In the genomic region with DNA sequence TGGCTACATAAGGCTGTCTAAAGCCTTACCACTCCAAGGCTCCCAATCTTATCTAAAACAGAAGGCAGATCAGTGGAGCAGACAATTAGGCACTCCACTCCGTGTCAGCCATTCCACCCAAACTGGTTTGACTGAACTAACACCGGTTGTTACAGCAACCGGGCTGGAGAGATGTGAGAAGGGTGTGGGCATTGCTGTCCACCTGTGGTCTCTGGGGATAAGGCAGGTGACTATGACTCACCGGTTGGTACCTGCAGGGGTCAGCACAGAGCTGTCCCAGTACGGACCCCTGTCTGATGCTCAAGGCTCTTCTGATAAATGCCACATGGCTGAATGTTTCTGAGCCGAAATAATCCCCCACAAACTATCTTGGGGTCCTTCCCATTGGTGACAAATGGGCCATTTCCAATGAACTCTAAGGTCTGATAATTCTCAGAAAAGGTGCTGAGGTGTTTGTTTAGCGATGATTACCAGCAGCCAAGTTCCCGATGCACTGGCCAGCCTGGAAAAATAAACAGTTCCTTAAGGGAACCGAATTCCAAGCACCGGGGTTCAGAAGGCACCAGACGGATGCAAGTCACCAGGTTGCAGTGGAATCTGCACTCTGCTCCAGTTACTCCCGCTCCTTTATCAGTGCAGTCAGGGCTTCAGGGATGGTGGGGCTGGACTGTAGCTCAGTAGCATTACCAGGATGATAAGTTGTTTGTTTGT, we compare ENCODE assay signal across 18 mouse cellular contexts. TPM values are rescaled to one million over a fixed set of nuclear protein-coding genes. Genes with fewer than 3 reads are reported as not detected.
A peak's percentile ranks its signal among the peaks of the same experiment; 100 is the strongest.
DNase-seq lines count a peak whose midpoint lies in the region; ATAC-seq and TF ChIP-seq lines count a peak whose summit lies in the region.
"Had no signal": no experiment of that assay in that cellular context is flagged by ENCODE, and none has a peak within 500 bp of the region (broad histone marks: within the 10 kb centered on the region; RNA-seq: fewer than 3 reads in every experiment).

No protein-coding gene starts in this region.

- no peaks in the 10 kb centered on the region for H3K9me3 ChIP-seq in lung, embryonic 15.5 days
- no peaks in the 10 kb centered on the region for H3K9me3 ChIP-seq in kidney, embryonic 14.5 days (ENCODE audit: control insufficient read depth, low read length)
- no peaks in the 10 kb centered on the region for H3K9me3 ChIP-seq in stomach, postnatal 0 days (ENCODE audit: control insufficient read depth, low read length)
- H3K9me3 ChIP-seq: limb, embryonic 12.5 days; midbrain, embryonic 12.5 days; neural tube, embryonic 12.5 days had no signal

- H3K4me3 ChIP-seq in heart, adult 2 months = no peak overlapping the region
- no peak overlapping the region for H3K4me3 ChIP-seq in lung, embryonic 15.5 days
- H3K4me3 ChIP-seq in kidney, embryonic 14.5 days (ENCODE audit: low read length) = no peak overlapping the region
- no peak overlapping the region for H3K4me3 ChIP-seq in stomach, postnatal 0 days (ENCODE audit: low read depth, low read length)
- H3K4me3 ChIP-seq: limb, embryonic 12.5 days; midbrain, embryonic 12.5 days; neural tube, embryonic 12.5 days had no signal

- no peak for TF ChIP-seq POLR2A in heart, adult 2 months (IDR thresholded peaks at IDR 0.05; ENCODE audit: insufficient read depth, low read depth, low read length)

- no peak overlapping the region for H3K9ac ChIP-seq in heart, adult 2 months (ENCODE audit: low read depth, low read length)
- no peak overlapping the region for H3K9ac ChIP-seq in lung, embryonic 15.5 days
- no peak overlapping the region for H3K9ac ChIP-seq in kidney, embryonic 14.5 days (ENCODE audit: low read depth, low read length)
- no peak overlapping the region for H3K9ac ChIP-seq in stomach, postnatal 0 days (ENCODE audit: low read length)
- H3K9ac ChIP-seq: limb, embryonic 12.5 days; midbrain, embryonic 12.5 days; neural tube, embryonic 12.5 days had no signal

- H3K79me2 ChIP-seq in heart, adult 2 months (replicated peaks; ENCODE audit: control insufficient read depth, insufficient read depth, low read length) = no peaks in the 10 kb centered on the region

- peak; percentile 60; the same call in 1 of the 2 replicates for ATAC-seq in lung, embryonic 15.5 days (ENCODE audit: borderline replicate concordance, extremely low read depth, low FRiP score, low TSS enrichment)
- ATAC-seq in kidney, embryonic 14.5 days (ENCODE audit: low FRiP score, low TSS enrichment) = peak; percentile 46; the same call in 1 of the 2 replicates
- ATAC-seq in stomach, postnatal 0 days (ENCODE audit: low FRiP score, low TSS enrichment) = peak; percentile 89

- no peak for DNase-seq in heart, adult 2 months
- no peak for DNase-seq in heart, postnatal 25 days (ENCODE audit: low spot score)
- DNase-seq in lung, postnatal 10 days = no peak
- DNase-seq in stomach, postnatal 0 days (ENCODE audit: low spot score) = peak; percentile 68
- DNase-seq in gastrocnemius, postnatal 4 days (ENCODE audit: low spot score in 2 of 2) = no peak
- no peak for DNase-seq in thymus, postnatal 36 days
- DNase-seq: adrenal gland, adult 8-10 months; B cell, adult 2 months; gastrocnemius, postnatal 14 days; layer of hippocampus, adult 9-11 months; right cerebral cortex, postnatal 25 days had no signal

- no peak overlapping the region for H3K4me2 ChIP-seq in lung, embryonic 15.5 days
- H3K4me2 ChIP-seq in kidney, embryonic 14.5 days (replicated peaks; ENCODE audit: low read depth, low read length) = no peak overlapping the region
- H3K4me2 ChIP-seq in stomach, postnatal 0 days (replicated peaks; ENCODE audit: low read depth) = no peak overlapping the region
- H3K4me2 ChIP-seq: limb, embryonic 12.5 days; midbrain, embryonic 12.5 days; neural tube, embryonic 12.5 days had no signal

- 23% methylated on average over 12 of the region's 12 CpGs for whole genome bisulfite sequencing in heart, adult 2 months
- 15% methylated on average over 12 of the region's 12 CpGs for WGBS in lung, embryonic 15.5 days
- 47% methylated on average over 12 of the region's 12 CpGs for WGBS in kidney, embryonic 14.5 days
- WGBS in stomach, postnatal 0 days = 21% methylated on average over 12 of the region's 12 CpGs

- TF ChIP-seq CTCF in heart, adult 2 months (IDR thresholded peaks at IDR 0.05) = 0 out of 2 replicates have a peak, but pooled peaks have one; percentile 8
- peak; percentile 52 for TF ChIP-seq CTCF in stomach, postnatal 0 days (IDR thresholded peaks at IDR 0.05; ENCODE audit: low read depth)

- no peaks in the 10 kb centered on the region for H3K4me1 ChIP-seq in heart, adult 2 months (ENCODE audit: control insufficient read depth, insufficient read depth, low read length)
- H3K4me1 ChIP-seq in lung, embryonic 15.5 days = no peaks in the 10 kb centered on the region
- H3K4me1 ChIP-seq in kidney, embryonic 14.5 days (ENCODE audit: control insufficient read depth, insufficient read depth, low read length) = no peaks in the 10 kb centered on the region
- H3K4me1 ChIP-seq in stomach, postnatal 0 days (replicated peaks; ENCODE audit: control insufficient read depth, insufficient read depth) = no peaks in the 10 kb centered on the region
- H3K4me1 ChIP-seq: limb, embryonic 12.5 days; midbrain, embryonic 12.5 days; neural tube, embryonic 12.5 days had no signal

- no peaks in the 10 kb centered on the region for H3K27me3 ChIP-seq in heart, adult 2 months (ENCODE audit: control insufficient read depth, insufficient read depth, low read length)
- no peaks in the 10 kb centered on the region for H3K27me3 ChIP-seq in lung, embryonic 15.5 days
- H3K27me3 ChIP-seq in kidney, embryonic 14.5 days (ENCODE audit: control insufficient read depth, insufficient read depth, low read length) = no peaks in the 10 kb centered on the region
- no peaks in the 10 kb centered on the region for H3K27me3 ChIP-seq in stomach, postnatal 0 days (ENCODE audit: control insufficient read depth, insufficient read depth, low read length)
- H3K27me3 ChIP-seq: limb, embryonic 12.5 days; midbrain, embryonic 12.5 days; neural tube, embryonic 12.5 days had no signal

- no peak overlapping the region for H3K27ac ChIP-seq in heart, adult 2 months
- H3K27ac ChIP-seq in lung, embryonic 15.5 days = no peak overlapping the region
- no peak overlapping the region for H3K27ac ChIP-seq in kidney, embryonic 14.5 days (ENCODE audit: low read depth, low read length)
- no peak overlapping the region for H3K27ac ChIP-seq in stomach, postnatal 0 days (replicated peaks)
- H3K27ac ChIP-seq: limb, embryonic 12.5 days; midbrain, embryonic 12.5 days; neural tube, embryonic 12.5 days had no signal

- no peak for TF ChIP-seq EP300 in heart, adult 2 months (IDR thresholded peaks at IDR 0.05; ENCODE audit: insufficient read depth, low read depth, low read length)
- TF ChIP-seq EP300 in stomach, postnatal 0 days (optimal IDR thresholded peaks at IDR 0.05) = no peak

- intact Hi-C loops in heart, adult 2 months (cut with DNase I) = no loop called here
- intact Hi-C loops in heart, postnatal 25 days (cut with DNase I) = no loop called here

- no peaks in the 10 kb centered on the region for H3K36me3 ChIP-seq in heart, adult 2 months (ENCODE audit: control insufficient read depth, insufficient read depth, low read length)
- no peaks in the 10 kb centered on the region for H3K36me3 ChIP-seq in lung, embryonic 15.5 days
- H3K36me3 ChIP-seq in kidney, embryonic 14.5 days (ENCODE audit: control insufficient read depth, insufficient read depth, low read length) = no peaks in the 10 kb centered on the region
- H3K36me3 ChIP-seq in stomach, postnatal 0 days (ENCODE audit: control insufficient read depth, insufficient read depth, low read length) = no peaks in the 10 kb centered on the region
- H3K36me3 ChIP-seq: limb, embryonic 12.5 days; midbrain, embryonic 12.5 days; neural tube, embryonic 12.5 days had no signal

RNA-seq across cellular contexts. Expression of a gene that starts 31.1 kb away (rescaled TPM):
- total RNA-seq in heart, adult 2 months (2021) = not detected
- polyA plus RNA-seq in heart, adult 2 months (2012; rRNA removed) = 0.25 TPM in 1 of 2 replicates, not detected in the other
- not detected for total RNA-seq in heart, postnatal 25 days (2021)
- polyA plus RNA-seq in lung, embryonic 15.5 days (2015; fragmentation: Nextera tagmentation; extraction: Ambion mirVana) = 0.34 and 0.39 TPM in 2 replicates
- 0.21 and 0.35 TPM in 2 replicates for polyA plus RNA-seq in kidney, embryonic 14.5 days (2014; fragmentation: Nextera tagmentation; extraction: Ambion mirVana)
- polyA plus RNA-seq in stomach, postnatal 0 days (2015; fragmentation: Nextera tagmentation; extraction: Ambion mirVana) = 0.07 and 0.11 TPM in 2 replicates
- not detected for total RNA-seq in gastrocnemius, postnatal 4 days (2021)
- total RNA-seq: common myeloid progenitor, adult 5-6 weeks; gastrocnemius, postnatal 14 days; hematopoietic stem cell, adult 5-6 weeks had no signal
- polyA plus RNA-seq: neural tube, embryonic 12.5 days had no signal

RNA-seq across cellular contexts. Expression of a gene that starts 40.7 kb away (rescaled TPM):
- total RNA-seq in heart, adult 2 months (2021) = under 1 TPM in 1 of 2 experiments, not detected in 1; 0.16 TPM
- polyA plus RNA-seq in heart, adult 2 months (2012; rRNA removed) = 0.26 and 0.84 TPM in 2 replicates
- not detected for total RNA-seq in heart, postnatal 25 days (2021)
- polyA plus RNA-seq in lung, embryonic 15.5 days (2015; fragmentation: Nextera tagmentation; extraction: Ambion mirVana) = 0.19 and 0.31 TPM in 2 replicates
- 0.34 and 0.40 TPM in 2 replicates for polyA plus RNA-seq in kidney, embryonic 14.5 days (2014; fragmentation: Nextera tagmentation; extraction: Ambion mirVana)
- polyA plus RNA-seq in stomach, postnatal 0 days (2015; fragmentation: Nextera tagmentation; extraction: Ambion mirVana) = 3.0 and 4.6 TPM in 2 replicates
- 1 to 10 TPM; 2.0 to 2.4 TPM for total RNA-seq in gastrocnemius, postnatal 4 days (2021)
- total RNA-seq: common myeloid progenitor, adult 5-6 weeks; hematopoietic stem cell, adult 5-6 weeks had no signal
- polyA plus RNA-seq: limb, embryonic 12.5 days had no signal

RNA-seq across cellular contexts. Expression of a gene that starts 53.0 kb away (rescaled TPM):
- 10 to 100 TPM in 1 of 2 experiments, 1 to 10 TPM in 1; 9.8 to 10.6 TPM for total RNA-seq in heart, adult 2 months (2021)
- 7.5 and 13.3 TPM in 2 replicates for polyA plus RNA-seq in heart, adult 2 months (2012; rRNA removed)
- 1 to 10 TPM; 9.4 to 9.5 TPM for total RNA-seq in heart, postnatal 25 days (2021)
- polyA plus RNA-seq in lung, embryonic 15.5 days (2015; fragmentation: Nextera tagmentation; extraction: Ambion mirVana) = 6.7 and 7.7 TPM in 2 replicates
- polyA plus RNA-seq in kidney, embryonic 14.5 days (2014; fragmentation: Nextera tagmentation; extraction: Ambion mirVana) = 4.6 and 7.4 TPM in 2 replicates
- polyA plus RNA-seq in stomach, postnatal 0 days (2015; fragmentation: Nextera tagmentation; extraction: Ambion mirVana) = 4.2 TPM in 2 replicates
- 1 to 10 TPM; 4.4 to 5.2 TPM for total RNA-seq in gastrocnemius, postnatal 4 days (2021)
